Mouse (Mus musculus): ENCODE results near the gene Slc11a2. TPM values are rescaled to one million over a fixed set of nuclear protein-coding genes. Genes with fewer than 3 reads are reported as not detected.

The Slc11a2 gene
- total RNA-seq (2023), result 10 to 100 TPM; 17.3 to 22.6 TPM

GRCm38 (mm10) chr15:100424396-100425122 is at the start of gene Slc11a2:
TSS of gene Slc11a2 (minus strand) at chr15:100425072.

GRCm38 (mm10) chr15:100468295-100469188 is 43.7 kb upstream of the Slc11a2 start, which contains the start of gene Letmd1:
TSS of gene Letmd1 (plus strand) at chr15:100469023.

DNA sequence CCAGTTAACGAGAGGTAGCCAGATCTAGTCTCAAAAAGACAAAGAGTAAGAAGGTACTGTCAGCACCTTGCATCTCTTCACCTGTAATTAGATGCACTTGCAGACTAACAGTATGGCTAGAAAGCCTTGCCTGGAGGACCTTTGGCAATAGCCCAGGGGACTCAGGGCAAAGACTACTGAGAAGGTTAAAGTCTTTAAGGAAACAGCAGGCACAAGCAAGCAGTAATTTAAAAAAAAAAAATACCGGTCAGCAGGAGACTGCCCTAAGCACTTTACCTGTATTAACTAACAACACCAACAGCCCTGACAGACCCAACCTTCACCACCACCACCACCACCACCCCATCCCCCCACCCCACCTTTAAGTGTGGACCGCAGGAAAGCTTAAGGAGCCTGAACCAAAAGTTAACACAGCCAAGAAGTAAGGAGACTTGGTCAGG is 3.1 kb downstream of the Slc11a2 start, which contains the start of gene Gm5475:
TSS of gene Gm5475 (plus strand) at position 390 of the 440 bp plus-strand sequence.

GRCm38 (mm10) chr15:100364242-100364641 is 60.6 kb downstream of the Slc11a2 start, which contains the start of gene Higd1c:
TSS of gene Higd1c (plus strand) at chr15:100364542.

DNA sequence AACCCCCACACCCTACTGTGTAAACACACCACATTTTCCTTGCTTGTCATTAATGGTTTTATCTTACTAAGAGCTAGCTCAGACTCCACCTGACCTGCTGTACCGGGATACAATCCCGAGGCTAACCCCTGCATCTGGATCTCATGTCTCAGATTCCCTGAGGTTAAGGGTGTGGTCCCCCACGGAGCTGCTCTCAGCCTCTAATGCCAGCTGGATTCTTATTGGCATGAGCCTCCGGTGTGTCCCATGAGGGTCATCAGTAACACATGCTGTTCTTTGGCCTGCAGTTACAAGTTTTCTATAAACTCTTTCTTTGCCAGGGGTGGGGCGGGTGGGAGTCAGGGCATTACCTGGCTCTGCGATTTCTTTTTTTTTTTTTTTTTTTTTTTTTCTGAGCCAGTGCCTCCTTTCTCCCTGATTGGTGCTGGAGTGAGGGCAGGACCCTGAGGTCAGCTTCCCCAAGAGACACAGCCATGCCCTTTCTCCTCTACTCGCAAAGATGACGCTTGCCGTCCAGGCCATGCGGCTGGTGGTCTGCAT is 72.1 kb downstream of the Slc11a2 start, which contains the start of the genes Methig1 and Mettl7a2:
TSS of gene Methig1 (plus strand) at position 439 of the 540 bp plus-strand sequence.
TSS of gene Mettl7a2 (plus strand) at position 490 of the 540 bp plus-strand sequence.

Other genes starting within 250 kb of the Slc11a2 start
- 10 to 100 TPM; 86.7 to 97.7 TPM for gene Atf1, start 197.3 kb downstream of the Slc11a2 start, total RNA-seq (2023)
- not detected for gene Tmprss12, start 144.2 kb downstream of the Slc11a2 start, total RNA-seq (2023)
- gene Mettl7a1, start 120.9 kb downstream of the Slc11a2 start, total RNA-seq (2023), result 10 to 100 TPM; 28.7 to 36.9 TPM
- gene Mettl7a3, start 90.1 kb downstream of the Slc11a2 start, total RNA-seq (2023), result under 1 TPM in 1 of 2 experiments, not detected in 1; 0.73 TPM
- under 1 TPM in 1 of 2 experiments, not detected in 1; 0.72 TPM for gene Methig1, start 71.9 kb downstream of the Slc11a2 start, total RNA-seq (2023)
- 1 to 10 TPM in 1 of 2 experiments, under 1 TPM in 1; 0.92 to 1.1 TPM for gene Mettl7a2, start 71.9 kb downstream of the Slc11a2 start, total RNA-seq (2023)
- gene Higd1c, start 60.5 kb downstream of the Slc11a2 start, total RNA-seq (2023), result not detected
- gene Gm5475, start 2.9 kb downstream of the Slc11a2 start, total RNA-seq (2023), result not detected
- gene Letmd1, start 44.0 kb upstream of the Slc11a2 start, total RNA-seq (2023), result 10 to 100 TPM; 10.4 to 10.6 TPM
- 1 to 10 TPM; 1.1 to 1.3 TPM for gene Csrnp2, start 70.4 kb upstream of the Slc11a2 start, total RNA-seq (2023)
- 1 to 10 TPM; 3.7 to 4.6 TPM for gene Tfcp2, start 126.9 kb upstream of the Slc11a2 start, total RNA-seq (2023)
- 1 to 10 TPM; 1.3 to 1.6 TPM for gene Pou6f1, start 174.9 kb upstream of the Slc11a2 start, total RNA-seq (2023)
- 100 to 1,000 TPM; 411 to 444 TPM for gene Dazap2, start 190.3 kb upstream of the Slc11a2 start, total RNA-seq (2023)
- 1 to 10 TPM; 2.5 to 3.4 TPM for gene Smagp, start 211.9 kb upstream of the Slc11a2 start, total RNA-seq (2023)
- gene Bin2, start 244.5 kb upstream of the Slc11a2 start, total RNA-seq (2023), result 100 to 1,000 TPM; 235 to 265 TPM

Measured in neutrophil, adult 83 days (primary cell).